Mouse (Mus musculus) spleen, adult 2 months (tissue): Measurements from ENCODE around the gene Kcnk3. TPM values are rescaled to one million over a fixed set of nuclear protein-coding genes. Genes with fewer than 3 reads are reported as not detected.

Experiments
- DNase-seq, 2 experiments: peaks; one replicate each; pipeline versions ENCODE4 v3.0.0 to v3.0.0-alpha.2; 2012 to 2021; ENCODE audit warnings: low spot score in 2 of 2, low read depth in 1 of 2
- H3K27ac ChIP-seq: fragments of 200-500 bp; 2 replicates; pipeline ENCODE4 v1.5.1; 2012; ENCODE audit warnings: low read length, inconsistent platforms; ENCODE audit not compliant: insufficient read depth
- H3K27me3 ChIP-seq: fragments of 200-500 bp; 2 replicates; pipeline ENCODE4 v1.6.1; 2012; ENCODE audit warnings: mild to moderate bottlenecking, moderate library complexity, low read length, inconsistent platforms; ENCODE audit not compliant: control insufficient read depth, insufficient read depth
- H3K36me3 ChIP-seq: fragments of 200-500 bp; 2 replicates; pipeline ENCODE4 v1.6.1; 2012; ENCODE audit warnings: mild to moderate bottlenecking, low read length, inconsistent platforms; ENCODE audit not compliant: control insufficient read depth, insufficient read depth
- H3K4me1 ChIP-seq: fragments of 200-500 bp; 2 replicates; pipeline ENCODE4 v1.6.1; 2011; ENCODE audit warnings: inconsistent platforms; ENCODE audit not compliant: control insufficient read depth, insufficient read depth, insufficient read length
- H3K4me3 ChIP-seq: fragments of 200-500 bp; 2 replicates; pipeline ENCODE4 v1.5.1; 2011; ENCODE audit warnings: mild to moderate bottlenecking, inconsistent platforms; ENCODE audit not compliant: insufficient read depth, insufficient read length; ENCODE audit errors: extremely low read depth
- CTCF ChIP-seq: fragments of 200-500 bp; IDR thresholded peaks from 2 replicates; pipeline ENCODE4 v1.5.1; 2011; ENCODE audit warnings: mild to moderate bottlenecking, inconsistent platforms; ENCODE audit not compliant: insufficient read depth, insufficient read length, insufficient replicate concordance; ENCODE audit errors: extremely low read depth
- POLR2A ChIP-seq: fragments of 200-500 bp; IDR thresholded peaks from 2 replicates; pipeline ENCODE4 v1.6.1; 2011; ENCODE audit warnings: low read depth, low read length, inconsistent platforms
- WGBS: fragments of 180-500 bp; shearing (Covaris S2); methylation state at CpG from one replicate; pipeline ENCODE4 v1.1.7; 2018; 5-methylcytosine and 5-hydroxymethylcytosine counted together
- polyA plus RNA-seq: library from polyadenylated mRNA; depleted of rRNA; stranded (reverse); fragments of >200 nt; gene quantifications from 2 replicates; pipeline ENCODE4 v1.2.3, GENCODE M21; 2012

Gene Kcnk3
- polyA plus RNA-seq, 1 experiment, result 7.9 TPM

GRCm38 (mm10) chr5:30647815-30648560, 60.0 kb downstream of the Kcnk3 start, which contains the start of gene Slc35f6:
Gene Slc35f6, plus strand, starts transcription at chr5:30647933.
- peak within 1 kb of the TSS; percentile 88 for H3K4me3 ChIP-seq
- peak; percentile 49 to 93 for DNase-seq
- peak within 1 kb of the TSS; percentile 55 for H3K27ac ChIP-seq
- TF ChIP-seq CTCF (no peak), POLR2A (peak; percentile 16; the same call in 1 of the 2 replicates)
- no peaks in the 10 kb centered on the region for H3K27me3 ChIP-seq
- H3K4me1 ChIP-seq, result peaks cover 10% of the 10 kb centered on the region; the same call in 1 of the 2 replicates
- no peaks in the 10 kb centered on the region; the same call in 1 of the 2 replicates for H3K36me3 ChIP-seq
- WGBS, result under 1% methylated on average over 38 of the region's 38 CpGs

- no peaks in the 10 kb centered on the region; the same call in 1 of the 2 replicates for H3K36me3 ChIP-seq
- peaks cover 10% of the 10 kb centered on the region; the same call in 1 of the 2 replicates for H3K4me1 ChIP-seq
- no peak overlapping the region for H3K4me3 ChIP-seq
- H3K27ac ChIP-seq, result no peak overlapping the region
- H3K27me3 ChIP-seq, result no peaks in the 10 kb centered on the region
- TF ChIP-seq POLR2A, result no peak
- no peak for TF ChIP-seq CTCF
- WGBS, result 84% methylated on average over 4 of the region's 4 CpGs
- DNase-seq, result no peak
These were observed 61.6 kb downstream of the Kcnk3 start for GRCm38 (mm10) chr5:30649558-30649957.

DNA sequence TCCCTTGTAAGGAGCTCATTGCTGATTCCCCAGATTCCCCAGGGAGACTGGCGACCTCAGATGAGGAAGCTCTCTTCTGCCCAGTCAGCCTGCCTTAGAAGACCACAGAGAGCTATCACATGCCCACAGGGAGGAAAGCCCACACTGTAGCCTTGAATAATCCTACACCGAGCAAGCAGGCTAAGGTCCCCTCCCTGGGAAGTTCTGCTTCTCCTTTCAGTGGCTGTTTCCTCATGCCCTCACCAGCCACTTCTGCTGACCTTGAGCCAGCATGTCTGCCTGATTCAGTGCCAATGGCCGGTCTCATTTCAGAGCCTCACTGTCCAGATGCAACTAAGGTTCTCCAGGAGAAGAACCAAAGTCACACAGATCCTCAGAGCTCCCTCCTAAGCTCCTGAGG, 62.8 kb downstream of the Kcnk3 start:
- Histone ChIP-seq H3K27me3 (no peaks in the 10 kb centered on the region), H3K27ac (no peak overlapping the region), H3K36me3 (peaks cover 7% of the 10 kb centered on the region), H3K4me1 (peaks cover 10% of the 10 kb centered on the region; the same call in 1 of the 2 replicates), H3K4me3 (no peak overlapping the region)
- no peak for DNase-seq
- TF ChIP-seq CTCF (no peak), POLR2A (no peak)
- 50% methylated on average over 3 of the region's 3 CpGs for WGBS

- TF ChIP-seq POLR2A (no peak), CTCF (no peak)
- no peaks in the 10 kb centered on the region for H3K27me3 ChIP-seq
- H3K4me1 ChIP-seq, result peaks cover 10% of the 10 kb centered on the region; the same call in 1 of the 2 replicates
These were observed 63.6 kb downstream of the Kcnk3 start for GRCm38 (mm10) chr5:30651554-30651953.

DNA sequence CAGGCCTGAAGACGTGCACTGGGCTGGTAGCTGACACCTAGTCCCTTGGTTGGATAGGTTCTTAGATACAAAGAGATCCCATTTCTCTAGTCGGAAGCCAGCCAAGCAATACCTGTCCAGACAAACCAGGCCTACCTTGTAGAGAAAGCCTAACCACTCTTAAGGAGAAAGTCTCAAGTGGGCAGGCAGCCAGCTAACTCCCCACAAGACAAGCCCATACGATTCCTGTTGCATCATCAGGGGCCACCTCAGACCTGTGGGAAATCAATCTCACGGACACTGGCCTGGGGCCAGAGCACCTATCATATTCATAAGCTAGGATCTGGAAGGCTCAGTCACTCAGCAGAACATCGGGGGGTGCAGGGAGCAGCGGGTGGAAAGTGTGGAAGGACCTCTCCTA, 65.3 kb downstream of the Kcnk3 start:
- no peak overlapping the region for H3K27ac ChIP-seq

More at GRCm38 (mm10) chr5:30651554-30651953, 63.6 kb downstream of the Kcnk3 start:
- DNase-seq, result no peak
- no peak overlapping the region for H3K4me3 ChIP-seq
- peaks cover 15% of the 10 kb centered on the region for H3K36me3 ChIP-seq
- no peak overlapping the region for H3K27ac ChIP-seq
- 86% methylated on average over 3 of the region's 3 CpGs for WGBS

DNA sequence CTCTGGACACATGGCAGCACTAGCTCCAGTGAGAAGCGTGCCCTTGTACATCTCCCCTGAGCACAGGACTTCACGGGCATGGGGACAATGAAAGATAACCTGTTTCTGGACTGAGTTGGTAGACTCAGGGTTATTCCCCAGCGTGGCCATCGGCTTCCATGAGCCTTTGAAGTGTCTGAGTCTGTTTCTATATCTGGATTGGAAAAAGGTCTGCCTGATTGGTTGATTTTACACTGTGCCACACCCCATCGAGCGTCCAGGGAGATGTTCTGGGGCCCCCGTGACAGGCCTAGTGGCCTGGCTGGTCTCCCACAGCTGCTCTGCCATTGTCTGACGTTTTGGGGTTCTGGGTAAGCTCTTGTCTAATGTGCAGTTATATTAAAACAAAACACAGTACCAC, 67.1 kb downstream of the Kcnk3 start:
- WGBS, result 90% methylated on average over 8 of the region's 8 CpGs
- H3K4me1 ChIP-seq, result no peaks in the 10 kb centered on the region; the same call in 1 of the 2 replicates
- TF ChIP-seq POLR2A (no peak), CTCF (no peak)
- no peak overlapping the region for H3K27ac ChIP-seq
- H3K27me3 ChIP-seq, result no peaks in the 10 kb centered on the region
- no peak for DNase-seq
- peaks cover 28% of the 10 kb centered on the region for H3K36me3 ChIP-seq
- no peak overlapping the region for H3K4me3 ChIP-seq

More for the DNA sequence above, 65.3 kb downstream of the Kcnk3 start:
- Histone ChIP-seq H3K36me3 (peaks cover 27% of the 10 kb centered on the region), H3K27me3 (no peaks in the 10 kb centered on the region), H3K4me1 (peaks cover 10% of the 10 kb centered on the region; the same call in 1 of the 2 replicates), H3K4me3 (no peak overlapping the region)
- no peak for TF ChIP-seq POLR2A
- no peak for TF ChIP-seq CTCF
- WGBS, result 91% methylated on average over 6 of the region's 6 CpGs
- no peak for DNase-seq

GRCm38 (mm10) chr5:30655526-30656195, 67.7 kb downstream of the Kcnk3 start:
- 90% methylated on average over 6 of the region's 6 CpGs for WGBS
- H3K4me1 ChIP-seq, result no peaks in the 10 kb centered on the region; the same call in 1 of the 2 replicates
- no peak overlapping the region for H3K4me3 ChIP-seq
- no peak for DNase-seq
- H3K27me3 ChIP-seq, result no peaks in the 10 kb centered on the region
- no peak overlapping the region for H3K27ac ChIP-seq
- no peak for TF ChIP-seq CTCF
- TF ChIP-seq POLR2A, result no peak
- peaks cover 28% of the 10 kb centered on the region for H3K36me3 ChIP-seq
